Mouse (Mus musculus): ENCODE results near the gene Hist1h2bg. TPM values are rescaled to one million over a fixed set of nuclear protein-coding genes. Genes with fewer than 3 reads are reported as not detected.
A peak's percentile ranks its signal among the peaks of the same experiment; 100 is the strongest.

Gene Hist1h2bg
- polyA plus RNA-seq, 1 experiment from 2014 or later: 8.8 TPM

GRCm38 (mm10) chr13:23595185-23595584 is 24.0 kb downstream of the Hist1h2bg start:
- Histone ChIP-seq H3K4me1 (no peaks in the 10 kb centered on the region), H3K4me3 (no peak overlapping the region), H3K27ac (no peak overlapping the region), H3K4me2 (replicated peaks) (no peak overlapping the region), H3K9ac (no peak overlapping the region), H3K27me3 (replicated peaks) (no peaks in the 10 kb centered on the region), H3K36me3 (no peaks in the 10 kb centered on the region), H3K9me3 (no peaks in the 10 kb centered on the region)
- 77% methylated on average over 2 of the region's 2 CpGs for WGBS
- ATAC-seq (ENCODE audit: low FRiP score, low read depth): no peak

DNA sequence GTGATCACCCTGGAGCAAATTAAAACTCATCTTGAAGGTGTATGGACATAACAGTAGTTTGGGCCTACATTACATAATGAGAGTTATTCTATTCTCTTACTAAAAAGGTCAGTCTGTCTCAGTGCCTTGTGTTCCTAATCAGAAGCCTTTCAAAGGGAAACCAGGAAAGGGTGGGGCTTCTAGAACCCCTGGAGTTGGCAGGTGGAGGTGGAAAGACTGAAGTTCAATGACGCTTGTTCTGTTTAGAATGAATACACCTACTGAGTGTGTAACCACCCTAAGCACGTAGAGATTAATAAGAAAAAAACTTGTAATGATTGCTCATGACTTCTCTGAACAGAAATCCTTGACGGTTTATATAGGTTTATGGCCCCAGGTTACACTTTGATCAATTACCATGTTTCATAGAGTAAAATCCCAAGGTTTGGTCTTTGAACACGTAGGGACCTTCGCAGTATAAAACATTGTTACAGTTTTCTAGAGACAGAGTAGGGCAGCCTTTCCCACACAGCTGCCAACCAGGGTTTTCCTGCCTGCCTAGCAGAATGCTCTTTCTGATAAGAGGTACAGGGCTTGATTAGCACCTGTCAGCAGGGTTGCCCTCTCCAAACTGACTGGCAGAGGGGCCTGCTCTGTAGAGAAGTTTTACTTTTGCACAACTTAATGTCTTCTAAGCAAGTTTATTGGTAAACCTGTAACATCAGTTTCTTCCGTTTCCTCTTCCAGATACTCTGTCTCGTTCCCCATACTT is 24.6 kb downstream of the Hist1h2bg start:
- WGBS: 86% methylated on average over 7 of the region's 7 CpGs
- Histone ChIP-seq H3K36me3 (no peaks in the 10 kb centered on the region), H3K9me3 (no peaks in the 10 kb centered on the region), H3K27me3 (replicated peaks) (no peaks in the 10 kb centered on the region), H3K9ac (no peak overlapping the region), H3K4me1 (no peaks in the 10 kb centered on the region), H3K4me3 (no peak overlapping the region), H3K4me2 (replicated peaks) (no peak overlapping the region), H3K27ac (no peak overlapping the region)
- ATAC-seq (ENCODE audit: low FRiP score, low read depth): no peak

GRCm38 (mm10) chr13:23597957-23598356 is 26.8 kb downstream of the Hist1h2bg start:
- WGBS: 7% methylated on average over 9 of the region's 9 CpGs
- no peak overlapping the region for H3K4me2 ChIP-seq (replicated peaks)
- H3K27me3 ChIP-seq (replicated peaks): no peaks in the 10 kb centered on the region
- H3K9me3 ChIP-seq: no peaks in the 10 kb centered on the region
- H3K27ac ChIP-seq: no peak overlapping the region
- H3K36me3 ChIP-seq: no peaks in the 10 kb centered on the region
- H3K4me1 ChIP-seq: no peaks in the 10 kb centered on the region
- ATAC-seq (ENCODE audit: low FRiP score, low read depth): no peak
- no peak overlapping the region for H3K9ac ChIP-seq
- H3K4me3 ChIP-seq: no peak overlapping the region

GRCm38 (mm10) chr13:23603182-23603699 is 32.0 kb downstream of the Hist1h2bg start:
- H3K4me3 ChIP-seq: no peak overlapping the region
- no peak overlapping the region for H3K4me2 ChIP-seq (replicated peaks)
- no peak overlapping the region for H3K9ac ChIP-seq
- 84% methylated on average over 7 of the region's 7 CpGs for WGBS
- no peaks in the 10 kb centered on the region for H3K4me1 ChIP-seq
- H3K9me3 ChIP-seq: no peaks in the 10 kb centered on the region
- H3K27ac ChIP-seq: no peak overlapping the region
- no peaks in the 10 kb centered on the region for H3K27me3 ChIP-seq (replicated peaks)
- no peak for ATAC-seq (ENCODE audit: low FRiP score, low read depth)
- H3K36me3 ChIP-seq: no peaks in the 10 kb centered on the region

DNA sequence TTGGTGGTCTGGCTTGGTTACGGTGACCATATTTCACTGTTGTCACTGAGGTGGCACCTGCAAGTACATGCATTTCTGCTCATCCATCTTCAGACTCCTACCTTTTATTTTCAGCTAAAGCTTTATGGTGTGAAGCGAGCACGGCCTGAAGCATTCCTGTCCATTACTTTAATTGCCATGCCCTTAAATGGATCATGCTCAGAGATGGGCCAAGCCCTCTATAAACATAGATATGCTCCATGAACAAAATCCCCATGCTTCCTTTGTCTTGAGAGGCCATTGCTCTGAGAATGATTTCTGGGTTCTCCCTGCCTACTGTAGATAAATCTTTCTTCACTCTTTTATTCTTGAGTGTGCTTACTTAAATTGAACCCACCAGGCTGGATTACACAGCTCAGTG is 33.3 kb downstream of the Hist1h2bg start:
- Histone ChIP-seq H3K4me2 (replicated peaks) (no peak overlapping the region), H3K27me3 (replicated peaks) (no peaks in the 10 kb centered on the region), H3K4me3 (no peak overlapping the region), H3K4me1 (no peaks in the 10 kb centered on the region), H3K9ac (no peak overlapping the region), H3K36me3 (no peaks in the 10 kb centered on the region), H3K9me3 (no peaks in the 10 kb centered on the region), H3K27ac (no peak overlapping the region)
- no peak for ATAC-seq (ENCODE audit: low FRiP score, low read depth)
- WGBS: 88% methylated on average over 3 of the region's 3 CpGs

DNA sequence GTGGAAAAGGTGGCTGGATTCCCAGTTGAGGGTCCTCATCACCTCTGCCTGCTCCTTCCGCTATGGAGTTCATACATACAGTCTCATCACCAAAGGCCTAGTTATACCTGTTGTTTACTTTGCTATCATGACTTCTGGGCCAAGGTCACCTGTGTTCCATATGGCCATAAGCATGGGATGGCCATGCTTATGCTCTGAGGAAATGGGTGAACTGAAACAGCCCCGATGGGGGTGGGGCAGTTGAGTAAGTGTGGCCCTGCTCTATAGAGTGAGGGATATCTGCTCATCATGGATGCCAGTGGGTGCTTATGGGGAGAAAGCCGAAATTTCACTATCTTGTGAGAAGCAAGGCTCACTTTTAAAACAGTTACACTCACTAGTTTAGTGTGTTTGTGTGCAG is 33.9 kb downstream of the Hist1h2bg start:
- Histone ChIP-seq H3K4me3 (no peak overlapping the region), H3K9ac (no peak overlapping the region), H3K27ac (no peak overlapping the region), H3K4me1 (no peaks in the 10 kb centered on the region), H3K4me2 (replicated peaks) (no peak overlapping the region), H3K36me3 (no peaks in the 10 kb centered on the region), H3K27me3 (replicated peaks) (no peaks in the 10 kb centered on the region), H3K9me3 (no peaks in the 10 kb centered on the region)
- ATAC-seq (ENCODE audit: low FRiP score, low read depth): no peak
- WGBS: 91% methylated on average over 3 of the region's 3 CpGs

GRCm38 (mm10) chr13:23609209-23609608 is 38.0 kb downstream of the Hist1h2bg start:
- 86% methylated on average over 4 of the region's 4 CpGs for WGBS
- H3K9ac ChIP-seq: no peak overlapping the region
- no peaks in the 10 kb centered on the region for H3K27me3 ChIP-seq (replicated peaks)
- H3K4me3 ChIP-seq: no peak overlapping the region
- no peaks in the 10 kb centered on the region for H3K9me3 ChIP-seq
- H3K4me1 ChIP-seq: no peaks in the 10 kb centered on the region
- ATAC-seq (ENCODE audit: low FRiP score, low read depth): no peak
- H3K4me2 ChIP-seq (replicated peaks): no peak overlapping the region
- no peak overlapping the region for H3K27ac ChIP-seq
- H3K36me3 ChIP-seq: no peaks in the 10 kb centered on the region

DNA sequence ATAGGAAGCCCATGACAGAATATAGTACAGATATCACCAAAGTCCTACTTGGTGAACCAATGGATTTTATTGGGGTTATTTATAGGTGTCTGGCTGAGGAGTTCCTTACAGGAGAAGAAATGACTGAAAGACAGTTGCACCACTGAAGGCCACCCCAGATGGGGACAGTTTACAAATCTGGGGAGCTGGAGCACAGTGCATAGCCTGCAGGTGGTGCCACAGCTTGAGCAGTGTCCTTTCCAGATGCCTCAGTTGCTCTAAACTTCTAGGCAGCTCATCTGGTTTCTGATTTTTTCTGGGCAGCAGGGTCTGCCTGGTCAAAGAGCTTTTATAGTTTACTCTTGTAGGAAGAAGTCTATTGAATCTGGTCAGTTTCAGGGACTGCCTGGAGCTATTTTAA is 38.6 kb downstream of the Hist1h2bg start:
- no peak for ATAC-seq (ENCODE audit: low FRiP score, low read depth)
- Histone ChIP-seq H3K4me1 (no peaks in the 10 kb centered on the region), H3K9ac (no peak overlapping the region), H3K4me3 (no peak overlapping the region), H3K4me2 (replicated peaks) (no peak overlapping the region), H3K27me3 (replicated peaks) (no peaks in the 10 kb centered on the region), H3K27ac (no peak overlapping the region), H3K9me3 (no peaks in the 10 kb centered on the region), H3K36me3 (no peaks in the 10 kb centered on the region)

- no peaks in the 10 kb centered on the region for H3K4me1 ChIP-seq
Observed at GRCm38 (mm10) chr13:23610393-23610792, 39.2 kb downstream of the Hist1h2bg start.

DNA sequence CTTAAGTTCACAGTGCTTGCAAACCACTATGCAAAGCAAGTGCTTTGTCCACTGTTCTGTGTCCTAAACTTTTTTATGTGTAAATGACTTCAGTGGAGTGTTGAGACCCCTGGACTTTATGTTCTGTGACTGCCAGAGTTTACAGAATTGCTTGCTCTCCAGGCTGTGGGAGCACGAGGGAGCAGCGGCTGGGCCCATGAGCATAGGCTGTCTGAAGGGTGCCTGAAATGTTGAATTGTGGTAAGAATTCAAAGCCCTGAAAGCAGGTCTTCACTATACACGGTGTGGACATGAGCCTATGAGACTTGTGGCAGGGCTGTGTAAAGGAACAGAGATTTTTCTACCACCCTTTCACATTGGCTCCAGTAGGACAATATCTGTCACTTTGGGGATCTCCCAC is 40.4 kb downstream of the Hist1h2bg start:
- Histone ChIP-seq H3K4me2 (replicated peaks) (no peak overlapping the region), H3K27me3 (replicated peaks) (no peaks in the 10 kb centered on the region), H3K9me3 (no peaks in the 10 kb centered on the region), H3K4me1 (no peaks in the 10 kb centered on the region), H3K27ac (no peak overlapping the region), H3K9ac (no peak overlapping the region), H3K4me3 (no peak overlapping the region), H3K36me3 (no peaks in the 10 kb centered on the region)
- no peak for ATAC-seq (ENCODE audit: low FRiP score, low read depth)
- 87% methylated on average over 3 of the region's 3 CpGs for WGBS

More at GRCm38 (mm10) chr13:23610393-23610792, 39.2 kb downstream of the Hist1h2bg start:
- H3K9me3 ChIP-seq: no peaks in the 10 kb centered on the region
- 77% methylated on average over 2 of the region's 2 CpGs for WGBS
- H3K4me3 ChIP-seq: no peak overlapping the region
- H3K36me3 ChIP-seq: no peaks in the 10 kb centered on the region
- H3K27me3 ChIP-seq (replicated peaks): no peaks in the 10 kb centered on the region
- no peak overlapping the region for H3K27ac ChIP-seq
- no peak overlapping the region for H3K9ac ChIP-seq
- no peak overlapping the region for H3K4me2 ChIP-seq (replicated peaks)
- no peak for ATAC-seq (ENCODE audit: low FRiP score, low read depth)

DNA sequence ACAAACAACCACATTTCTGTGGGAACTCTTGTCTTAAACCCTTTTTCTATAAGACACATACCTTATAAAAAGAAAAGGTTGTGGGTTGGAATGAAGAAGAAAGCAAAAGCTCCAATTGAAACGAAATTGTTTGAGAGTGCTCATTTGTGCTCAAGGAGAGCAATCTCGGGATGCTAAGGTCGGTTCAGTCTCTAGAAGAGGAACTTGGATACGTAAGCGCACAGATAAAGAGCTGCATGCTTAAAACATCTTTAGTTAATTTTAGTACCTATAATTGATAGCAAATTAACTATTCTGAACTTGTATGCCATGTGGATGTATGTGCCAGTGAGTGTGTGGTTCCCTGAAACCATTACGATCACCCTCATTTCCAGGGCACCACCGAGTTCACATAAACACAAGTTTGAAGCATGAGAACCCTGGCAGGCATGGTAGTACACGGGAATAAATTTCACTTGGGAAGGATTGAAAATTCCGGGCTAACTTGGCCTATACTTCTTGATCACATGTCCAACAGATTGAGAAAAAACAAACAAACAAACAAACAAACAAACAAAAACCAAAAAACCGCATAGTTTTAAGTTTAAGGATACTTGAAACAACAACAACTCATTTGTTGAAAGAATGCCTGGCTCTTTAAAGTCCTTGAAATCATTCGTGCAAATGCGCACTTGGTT is 49.0 kb downstream of the Hist1h2bg start:
- Histone ChIP-seq H3K4me1 (peaks cover 11% of the 10 kb centered on the region; the same call in 1 of the 2 replicates), H3K36me3 (no peaks in the 10 kb centered on the region), H3K27ac (peak overlapping the region; percentile 70; the same call in 1 of the 2 replicates), H3K9me3 (no peaks in the 10 kb centered on the region), H3K4me2 (replicated peaks) (peak overlapping the region; percentile 95), H3K9ac (peak overlapping the region; percentile 56), H3K4me3 (peak overlapping the region; percentile 40), H3K27me3 (replicated peaks) (no peaks in the 10 kb centered on the region)
- WGBS: 53% methylated on average over 12 of the region's 12 CpGs
- ATAC-seq (ENCODE audit: low FRiP score, low read depth): no peak

- ATAC-seq (ENCODE audit: low FRiP score, low read depth): peak; percentile 80
- H3K9me3 ChIP-seq: no peaks in the 10 kb centered on the region
- peak within 1 kb of the TSS; percentile 93 for H3K27ac ChIP-seq
- 2% methylated on average over 27 of the region's 27 CpGs for WGBS
- peaks cover 11% of the 10 kb centered on the region; the same call in 1 of the 2 replicates for H3K4me1 ChIP-seq
- no peaks in the 10 kb centered on the region for H3K27me3 ChIP-seq (replicated peaks)
- peak within 1 kb of the TSS; percentile 92 for H3K9ac ChIP-seq
- peak within 1 kb of the TSS; percentile 68 for H3K4me3 ChIP-seq
- H3K4me2 ChIP-seq (replicated peaks): peak within 1 kb of the TSS; percentile 95
- H3K36me3 ChIP-seq: no peaks in the 10 kb centered on the region
Observed at GRCm38 (mm10) chr13:23620733-23621531, 49.7 kb downstream of the Hist1h2bg start, which contains the start of gene Hist1h2be. Gene Hist1h2be, minus strand, starts transcription at chr13:23621124.
